Mouse (Mus musculus): Measurements from ENCODE around the gene Rhov.

Gene Rhov

DNA sequence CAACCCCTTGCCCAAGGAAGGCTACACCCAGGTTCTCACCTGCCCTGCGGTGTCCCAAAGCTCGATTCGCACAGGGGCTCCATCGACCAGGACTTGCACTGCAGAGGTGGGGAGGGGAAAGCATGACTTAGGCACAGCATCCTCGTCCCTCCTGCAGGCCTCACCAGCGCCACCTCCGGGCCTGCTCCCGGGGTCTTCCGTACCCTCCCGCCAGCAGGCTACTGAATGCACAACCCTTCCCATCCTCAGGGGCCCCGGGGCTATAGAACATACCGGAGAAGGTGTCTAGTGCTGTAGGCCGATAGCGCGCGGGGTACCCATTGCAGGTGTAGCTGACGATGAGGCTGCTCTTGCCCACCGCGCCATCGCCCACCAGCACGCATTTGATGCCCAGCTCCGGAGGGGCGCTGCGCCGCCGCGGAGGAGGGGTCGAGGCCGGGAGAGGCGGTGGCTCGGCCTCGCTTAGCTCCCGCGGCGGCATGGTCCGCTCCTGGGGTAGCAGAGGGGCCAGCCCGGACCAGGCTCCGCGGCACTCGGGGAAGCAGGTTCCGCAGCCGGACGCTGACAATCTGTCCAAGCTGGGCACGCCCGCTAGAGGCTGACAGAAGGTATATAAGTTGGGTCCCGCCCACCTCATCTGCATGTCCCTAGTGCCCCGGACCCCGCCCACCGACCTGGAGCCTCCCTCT is at the start of gene Rhov:
Rhov (minus strand) TSS at position 630 of the 689 bp plus-strand sequence.
- peak; percentile 67 to 72 for DNase-seq (ENCODE audit: low spot score in 2 of 2)

DNA sequence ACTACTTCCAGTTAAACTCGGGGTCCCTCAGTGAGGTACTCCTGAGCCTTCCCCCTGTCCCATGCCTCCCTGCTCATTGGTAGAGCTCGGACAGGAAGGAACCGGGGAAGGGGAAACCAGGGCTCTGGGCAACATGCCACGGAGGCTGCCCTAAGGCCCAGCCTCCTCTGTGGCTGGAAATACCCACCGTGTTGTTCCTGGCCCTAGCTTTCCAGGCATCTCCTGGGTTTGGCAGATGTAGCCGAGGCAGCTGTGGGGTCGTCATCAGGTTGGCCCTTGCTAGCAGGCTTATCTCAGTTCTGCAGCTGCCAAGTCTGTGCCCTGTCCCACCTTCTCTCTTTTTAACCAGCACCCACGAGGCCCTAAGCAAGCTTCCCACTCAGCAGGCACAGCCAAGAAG is 49.5 kb upstream of the Rhov start:
- no peak for DNase-seq (ENCODE audit: low spot score in 2 of 2)

DNA sequence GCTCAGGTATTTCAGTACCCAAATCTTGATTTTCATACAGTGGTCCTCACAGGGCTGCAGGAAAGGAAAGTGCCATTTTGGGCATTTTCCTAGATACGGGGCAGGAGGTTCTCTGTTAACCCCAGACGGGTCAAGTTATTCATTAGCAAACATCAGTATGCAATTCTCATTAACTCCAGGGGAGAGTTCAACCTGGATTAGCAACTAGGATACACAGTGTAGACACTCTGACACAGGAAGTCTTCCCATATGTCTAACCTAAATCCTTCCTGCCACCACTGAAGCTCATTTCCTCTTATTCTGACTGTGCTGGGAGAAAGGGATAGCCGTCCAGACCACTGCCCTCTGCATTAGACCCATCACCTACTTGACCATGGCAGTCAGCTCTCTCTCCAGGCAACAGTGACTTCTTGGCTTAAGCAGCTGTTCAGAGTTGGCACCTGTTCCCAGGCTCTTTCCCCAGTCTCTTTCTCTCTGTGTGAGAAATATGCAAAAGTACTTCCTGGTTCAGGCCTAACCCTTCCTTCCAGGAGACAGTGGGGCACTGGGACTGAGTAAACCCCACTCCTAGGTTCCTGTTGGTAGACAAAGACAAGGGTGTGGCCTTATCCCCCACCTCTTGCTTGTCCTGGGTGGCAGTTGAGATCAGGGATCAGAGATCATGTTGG is 47.1 kb upstream of the Rhov start:
- DNase-seq (ENCODE audit: low spot score in 2 of 2), result no peak

DNA sequence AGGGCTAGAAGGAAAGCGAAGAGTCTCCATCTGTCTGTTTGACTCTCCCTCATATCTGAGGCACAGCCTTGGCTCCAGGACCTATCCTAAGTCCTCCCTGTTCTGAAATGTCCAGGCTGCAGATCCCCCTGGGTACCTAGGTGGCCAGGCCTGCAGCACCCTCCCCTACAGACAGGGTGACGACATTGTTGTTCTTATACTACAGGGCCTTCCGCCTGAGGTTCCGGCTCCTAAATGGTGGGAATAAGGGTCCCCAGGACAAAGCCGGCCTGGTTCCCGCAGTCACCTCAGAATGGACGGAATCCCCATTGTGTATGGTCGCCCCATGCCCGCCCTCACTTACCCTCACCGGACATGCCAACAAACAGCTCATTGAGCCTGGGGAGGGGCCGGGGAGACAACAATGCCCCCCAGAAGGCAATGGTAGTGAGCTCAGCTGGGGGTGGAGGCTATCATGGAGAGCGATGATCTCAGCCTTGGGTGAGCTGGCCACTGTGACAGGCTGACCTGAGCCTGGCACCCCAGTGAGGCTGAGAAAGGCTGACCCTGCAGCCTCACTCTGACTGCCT is 43.8 kb upstream of the Rhov start:
- DNase-seq (ENCODE audit: low spot score in 2 of 2), result no peak

DNA sequence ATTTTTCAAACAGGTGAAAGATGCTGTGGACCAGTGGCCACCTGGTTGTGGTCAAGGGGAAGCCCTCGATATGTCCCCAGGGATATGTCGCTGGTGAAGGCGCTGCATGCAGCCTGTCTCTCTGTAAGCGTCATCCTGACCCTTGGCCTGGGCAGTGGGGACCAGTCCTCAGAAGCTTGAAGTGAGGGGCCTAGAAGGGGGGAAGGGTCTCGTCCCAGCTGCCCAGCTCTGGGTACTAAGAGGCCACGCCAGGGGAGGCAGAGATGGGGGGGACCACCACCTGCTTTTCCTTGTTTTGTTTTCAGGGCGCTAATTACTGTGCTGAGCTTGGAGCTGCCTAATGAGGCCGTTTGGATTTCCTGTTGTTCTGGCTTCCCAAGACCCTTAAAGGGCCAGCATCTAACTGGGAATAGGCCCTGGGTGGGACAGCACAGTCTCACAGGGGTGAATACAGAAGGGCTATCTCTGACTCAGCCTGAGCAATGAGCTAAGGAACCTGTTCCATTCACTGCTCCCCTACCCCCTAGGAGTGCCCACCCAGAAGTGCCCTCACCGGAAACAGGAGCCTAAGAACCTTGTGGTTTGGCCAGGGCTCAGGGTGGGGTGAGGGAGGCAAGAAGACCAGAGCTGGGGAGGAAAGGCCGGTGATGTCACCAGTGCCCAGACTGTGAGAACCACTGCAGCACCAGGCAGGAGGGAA is 42.9 kb upstream of the Rhov start:
- DNase-seq (ENCODE audit: low spot score in 2 of 2), result no peak

DNA sequence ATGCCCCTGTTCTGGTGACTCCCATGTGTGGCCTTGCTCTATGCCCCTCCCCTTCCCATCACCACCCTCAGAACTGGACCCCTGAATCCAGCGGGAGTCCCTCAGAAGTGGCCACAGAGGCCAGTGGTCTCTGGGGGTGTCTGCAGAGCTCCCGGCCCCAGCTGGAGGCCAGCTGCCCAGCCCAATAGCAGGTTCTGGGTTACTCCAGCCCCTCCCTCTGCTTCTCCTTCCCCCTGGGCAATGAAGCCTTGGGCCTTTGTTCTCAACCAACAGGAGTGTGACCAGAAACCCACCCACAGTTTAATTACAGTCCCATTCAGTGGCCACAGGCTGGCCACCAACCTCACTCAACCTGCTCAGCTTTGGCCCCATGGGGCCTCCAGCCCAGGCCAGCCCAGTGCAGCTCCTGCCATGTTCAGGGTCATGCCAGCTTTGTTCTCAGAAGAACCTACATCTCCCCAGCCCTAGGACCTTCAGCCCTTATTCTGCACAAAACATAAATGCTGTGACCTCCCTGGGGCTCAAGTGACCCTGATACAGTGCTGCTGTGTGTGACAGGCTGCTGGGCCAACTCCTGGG is 41.4 kb upstream of the Rhov start:
- no peak for DNase-seq (ENCODE audit: low spot score in 2 of 2)

DNA sequence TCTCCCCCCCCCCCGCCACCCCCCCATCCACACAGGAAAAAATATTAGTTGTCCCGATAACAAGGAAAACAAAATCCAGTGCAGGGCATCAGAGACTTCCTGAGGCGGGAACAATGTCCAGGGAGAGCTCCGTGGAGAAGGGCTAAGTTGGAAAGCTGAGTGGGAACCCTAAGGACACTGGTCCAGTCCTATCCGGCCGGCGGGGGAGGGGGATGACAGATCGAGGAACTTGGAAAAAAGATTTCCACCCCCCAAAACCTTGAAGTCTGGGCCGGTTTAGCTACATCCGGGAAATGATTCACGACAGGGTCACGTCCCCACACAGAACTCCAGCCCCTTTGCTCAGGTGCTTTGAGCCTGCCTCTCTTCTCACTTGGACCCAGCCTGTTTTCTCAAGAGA is 40.5 kb upstream of the Rhov start:
- no peak for DNase-seq (ENCODE audit: low spot score in 2 of 2)

DNA sequence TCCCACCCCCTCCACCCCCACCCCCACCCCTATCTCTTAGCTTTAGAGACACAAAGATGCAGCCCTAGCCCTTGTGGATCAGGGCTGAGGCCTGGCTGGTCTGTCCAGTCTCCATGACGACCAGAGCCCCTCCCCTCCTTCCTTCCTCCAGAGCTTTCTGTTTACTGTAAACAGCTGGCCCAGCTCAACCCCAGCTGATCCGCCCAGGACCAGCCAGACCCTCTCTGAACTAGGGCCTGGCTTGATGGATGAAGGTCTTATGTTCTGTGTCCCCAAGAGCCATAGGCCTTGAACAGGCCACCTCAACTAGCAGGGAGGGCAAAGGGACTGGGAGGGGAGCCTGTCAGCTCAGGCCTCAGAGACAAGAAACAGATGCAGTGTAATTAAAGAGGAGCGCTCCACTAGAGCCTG is 33.7 kb upstream of the Rhov start:
- no peak for DNase-seq (ENCODE audit: low spot score in 2 of 2)

DNA sequence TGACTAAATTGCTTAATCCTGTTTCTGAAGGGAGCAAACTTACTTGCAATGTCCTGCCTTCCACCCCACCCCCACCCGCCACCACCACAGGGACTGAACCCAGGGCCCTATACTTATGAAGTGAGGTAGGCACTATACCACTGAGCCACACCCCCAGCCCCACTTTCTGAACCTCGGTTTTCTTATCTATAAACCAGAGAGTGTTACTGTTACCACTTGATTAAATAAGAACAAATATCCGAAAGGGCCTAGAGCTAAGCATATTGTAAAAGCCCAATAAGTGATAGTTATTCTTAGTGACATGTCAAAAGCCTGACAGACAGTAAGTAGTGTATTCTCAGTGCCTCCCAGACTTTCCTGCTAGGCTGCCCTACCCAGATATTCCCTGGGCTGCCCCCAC is 33.3 kb upstream of the Rhov start:
- DNase-seq (ENCODE audit: low spot score in 2 of 2), result no peak

DNA sequence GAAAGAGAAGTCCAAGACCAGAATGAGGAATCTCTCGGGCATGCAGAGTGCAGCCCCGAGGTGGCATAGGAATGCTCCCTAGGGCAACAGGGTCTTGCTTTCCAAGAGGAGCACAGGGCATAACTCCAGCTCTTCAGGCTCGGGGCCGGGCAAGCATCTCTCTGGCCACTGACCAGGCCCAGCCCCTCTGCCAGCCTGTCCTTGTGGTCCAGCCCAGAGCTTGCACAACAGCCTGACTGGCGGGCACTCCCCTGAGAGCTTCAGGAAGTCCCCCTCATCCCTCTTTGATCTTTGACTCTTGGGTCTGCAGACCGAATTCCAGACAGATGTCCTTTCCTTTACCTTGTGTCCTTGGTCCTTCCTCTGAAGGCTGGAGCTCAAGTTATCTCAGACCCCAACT is 31.8 kb upstream of the Rhov start:
- DNase-seq (ENCODE audit: low spot score in 2 of 2), result no peak

DNA sequence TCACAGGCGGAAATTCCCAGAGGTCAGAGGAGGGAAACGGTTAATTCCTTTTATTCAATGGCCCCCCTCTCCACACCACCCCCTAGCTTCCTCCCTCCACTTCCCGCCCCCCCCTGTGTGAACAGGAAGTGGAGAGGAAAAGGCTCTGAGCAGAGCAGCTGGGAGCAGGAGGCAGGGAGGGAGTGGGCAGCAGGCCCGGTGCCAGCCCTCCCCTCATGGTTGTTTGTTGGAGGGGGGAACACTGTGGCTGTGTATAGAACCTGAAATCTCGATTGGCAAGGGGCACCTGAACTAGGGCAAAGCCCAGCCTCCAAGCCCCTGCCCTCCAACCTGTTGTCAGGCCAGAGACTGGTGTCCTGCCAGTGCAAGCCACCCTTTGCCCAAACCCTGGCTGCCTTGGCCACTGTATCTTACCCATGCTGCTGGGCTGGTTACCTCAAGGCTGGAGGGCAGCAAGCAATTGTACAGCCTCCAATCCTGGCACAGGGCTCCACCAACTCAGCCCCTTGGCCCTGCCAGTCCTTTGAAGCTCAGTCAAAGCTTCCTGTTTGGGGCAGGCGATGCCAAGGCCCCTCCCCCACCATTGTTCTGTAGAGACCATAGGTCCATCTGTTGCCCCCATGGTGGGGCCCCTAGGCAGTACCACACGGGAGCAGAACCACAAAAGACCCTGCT is 29.9 kb upstream of the Rhov start:
- no peak for DNase-seq (ENCODE audit: low spot score in 2 of 2)

DNA sequence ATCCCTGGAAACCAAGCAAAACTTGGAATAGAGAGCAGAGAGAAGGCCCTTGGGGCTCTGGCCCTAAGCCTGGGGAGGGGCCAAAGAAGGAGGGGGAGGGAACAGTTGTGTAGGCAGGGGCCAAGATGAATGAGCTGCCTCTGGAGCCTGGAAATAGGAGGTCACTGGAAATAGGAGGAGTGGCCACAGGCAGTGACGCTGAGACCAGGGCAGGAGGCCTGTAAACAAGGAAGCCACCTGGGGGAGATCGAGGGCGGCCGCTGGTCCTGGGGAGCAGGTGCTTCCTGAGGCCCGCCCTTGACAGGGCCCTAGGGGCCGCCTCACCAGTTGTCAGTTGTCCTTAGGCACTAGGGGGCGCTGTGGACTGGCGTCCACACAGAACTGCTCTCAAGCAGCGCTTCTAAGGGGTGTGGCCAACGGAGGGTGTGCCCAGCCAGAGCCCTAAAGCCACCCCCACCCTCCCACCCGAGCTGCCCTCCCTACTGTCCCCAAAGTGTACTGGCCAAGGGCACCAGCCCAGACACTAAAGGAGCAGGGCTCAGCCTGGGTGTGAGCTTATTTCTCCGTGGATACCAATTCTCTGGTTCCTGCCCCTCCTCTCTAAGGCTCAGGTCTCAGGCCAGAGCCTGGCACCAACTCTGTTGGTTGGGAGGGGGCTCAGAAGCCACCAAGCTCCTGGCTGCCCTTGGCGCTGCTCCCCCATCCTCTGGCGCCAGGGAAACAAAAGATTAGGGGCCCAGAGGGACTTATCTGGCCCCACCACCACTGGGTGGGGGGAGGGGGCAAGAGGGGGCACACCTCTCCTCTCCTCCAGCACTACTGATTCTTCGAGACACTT is 29.1 kb upstream of the Rhov start:
- no peak for DNase-seq (ENCODE audit: low spot score in 2 of 2)

DNA sequence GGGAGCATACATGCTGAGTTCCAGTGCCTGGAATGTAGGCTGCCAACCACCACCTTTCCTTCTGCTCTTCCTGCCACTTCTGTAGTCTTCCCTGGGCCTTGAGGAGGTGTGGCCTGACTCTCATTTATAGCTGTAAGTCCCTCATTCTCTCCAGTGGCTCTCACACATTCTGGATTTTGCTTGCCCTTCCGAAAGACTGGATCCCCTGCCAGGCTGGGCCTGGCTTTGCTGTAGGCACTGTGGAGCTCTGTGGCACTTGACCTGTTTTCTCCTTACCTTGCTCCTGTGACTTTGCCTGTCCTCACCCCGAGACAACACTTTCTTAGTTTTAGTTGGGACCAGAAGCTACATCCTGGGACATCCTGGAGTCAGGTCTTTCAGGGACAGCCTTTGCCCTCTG is 27.8 kb upstream of the Rhov start:
- DNase-seq (ENCODE audit: low spot score in 2 of 2), result no peak

DNA sequence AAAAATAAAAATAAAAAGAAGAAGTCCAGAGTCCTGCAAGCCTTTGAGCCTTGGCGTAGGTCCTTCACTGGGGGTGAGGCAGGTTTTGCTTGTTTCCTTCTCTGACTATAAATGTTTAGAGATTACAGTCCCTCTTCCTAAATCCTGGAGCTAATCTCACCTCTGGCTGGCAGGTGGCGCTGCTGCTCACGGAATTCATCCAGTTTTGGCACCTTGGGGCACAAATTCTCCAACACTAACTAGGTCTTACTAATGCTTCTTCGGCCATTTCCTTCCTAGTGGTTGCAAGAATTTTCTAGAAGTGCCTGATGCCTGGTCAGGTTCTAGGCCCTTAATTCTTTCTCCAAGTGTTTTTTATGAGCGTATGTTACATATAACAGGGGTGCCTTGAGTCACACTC is 27.3 kb upstream of the Rhov start:
- peak in 1 of 2 experiments; percentile 32 for DNase-seq (ENCODE audit: low spot score in 2 of 2)

DNA sequence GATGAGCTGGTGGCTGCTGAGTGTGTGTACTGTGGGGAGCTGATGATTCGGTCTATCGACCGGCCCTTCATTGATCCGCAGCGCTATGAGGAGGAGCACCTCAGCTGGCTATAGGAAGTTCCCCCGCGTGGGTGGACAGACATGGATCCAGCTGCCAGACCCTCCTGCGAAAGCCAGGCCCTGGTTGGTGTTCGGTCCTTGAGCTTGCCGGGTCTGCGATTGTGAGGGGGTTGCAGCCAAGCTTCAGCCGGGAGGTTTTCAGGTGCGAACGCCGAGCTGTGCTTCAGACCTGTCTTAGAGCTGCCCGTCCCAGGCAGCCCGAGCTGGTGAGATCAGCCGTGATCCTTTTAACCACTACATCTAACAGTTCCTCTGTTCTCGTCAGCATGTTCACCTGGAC is 26.4 kb upstream of the Rhov start:
- no peak for DNase-seq (ENCODE audit: low spot score in 2 of 2)

DNA sequence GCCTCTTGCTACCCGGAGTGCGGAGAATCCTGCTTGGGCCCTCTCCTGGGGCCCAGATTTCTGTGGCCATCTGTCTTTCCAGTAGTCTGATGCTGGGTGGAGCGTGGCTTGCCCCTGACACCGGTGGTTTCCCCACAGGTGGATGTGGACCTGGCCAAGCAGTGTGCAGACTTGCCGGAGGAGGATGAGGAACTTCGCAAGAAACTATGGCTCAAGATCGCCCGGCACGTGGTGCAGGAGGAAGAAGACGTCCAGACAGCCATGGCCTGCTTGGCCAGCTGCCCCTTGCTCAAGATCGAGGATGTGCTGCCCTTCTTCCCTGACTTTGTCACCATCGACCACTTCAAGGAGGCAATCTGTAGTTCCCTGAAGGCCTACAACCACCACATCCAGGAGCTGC is 25.7 kb upstream of the Rhov start:
- DNase-seq (ENCODE audit: low spot score in 2 of 2), result no peak

DNA sequence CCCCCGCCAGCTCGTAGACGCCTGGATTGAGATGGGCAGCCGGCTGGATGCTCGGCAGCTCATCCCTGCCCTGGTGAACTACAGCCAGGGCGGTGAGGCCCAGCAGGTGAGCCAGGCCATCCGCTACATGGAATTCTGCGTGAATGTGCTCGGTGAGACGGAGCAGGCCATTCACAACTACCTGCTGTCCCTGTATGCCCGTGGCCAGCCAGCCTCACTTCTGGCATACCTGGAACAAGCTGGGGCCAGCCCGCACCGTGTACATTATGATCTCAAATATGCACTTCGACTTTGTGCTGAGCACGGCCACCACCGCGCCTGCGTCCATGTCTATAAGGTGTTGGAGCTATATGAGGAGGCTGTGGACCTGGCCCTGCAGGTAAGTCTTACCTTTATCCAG is 23.3 kb upstream of the Rhov start:
- DNase-seq (ENCODE audit: low spot score in 2 of 2), result no peak

DNA sequence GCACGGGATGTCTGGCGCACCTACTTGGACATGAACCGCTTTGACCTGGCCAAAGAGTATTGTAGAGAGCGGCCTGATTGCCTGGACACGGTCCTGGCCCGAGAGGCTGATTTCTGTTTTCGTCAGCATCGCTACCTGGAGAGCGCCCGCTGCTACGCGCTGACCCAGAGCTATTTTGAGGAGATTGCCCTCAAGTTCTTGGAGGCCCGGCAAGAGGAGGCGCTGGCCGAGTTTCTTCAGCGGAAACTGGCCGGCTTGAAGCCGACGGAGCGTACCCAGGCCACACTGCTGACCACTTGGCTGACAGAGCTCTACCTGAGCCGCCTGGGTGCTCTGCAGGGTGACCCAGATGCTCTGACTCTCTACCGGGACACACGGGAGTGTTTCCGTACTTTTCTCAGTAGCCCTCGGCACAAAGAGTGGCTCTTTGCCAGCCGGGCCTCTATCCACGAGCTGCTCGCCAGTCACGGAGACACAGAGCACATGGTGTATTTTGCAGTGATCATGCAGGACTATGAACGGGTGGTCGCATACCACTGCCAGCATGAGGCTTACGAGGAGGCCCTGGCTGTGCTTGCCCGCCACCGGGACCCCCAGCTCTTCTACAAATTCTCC is 22.8 kb upstream of the Rhov start:
- DNase-seq (ENCODE audit: low spot score in 2 of 2), result no peak

DNA sequence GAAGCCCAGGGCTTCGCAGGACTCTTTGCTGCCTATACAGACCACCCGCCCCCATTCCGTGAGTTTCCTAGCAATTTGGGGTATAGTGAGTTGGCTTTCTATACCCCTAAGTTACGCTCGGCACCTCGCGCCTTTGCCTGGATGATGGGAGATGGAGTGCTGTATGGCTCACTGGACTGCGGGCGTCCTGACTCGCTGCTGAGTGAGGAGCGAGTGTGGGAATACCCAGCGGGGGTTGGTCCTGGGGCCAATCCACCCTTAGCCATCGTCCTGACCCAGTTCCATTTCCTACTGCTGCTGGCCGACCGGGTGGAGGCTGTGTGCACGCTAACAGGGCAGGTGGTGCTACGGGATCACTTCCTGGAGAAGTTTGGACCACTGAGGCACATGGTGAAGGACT is 22.2 kb upstream of the Rhov start:
- DNase-seq (ENCODE audit: low spot score in 2 of 2), result no peak

DNA sequence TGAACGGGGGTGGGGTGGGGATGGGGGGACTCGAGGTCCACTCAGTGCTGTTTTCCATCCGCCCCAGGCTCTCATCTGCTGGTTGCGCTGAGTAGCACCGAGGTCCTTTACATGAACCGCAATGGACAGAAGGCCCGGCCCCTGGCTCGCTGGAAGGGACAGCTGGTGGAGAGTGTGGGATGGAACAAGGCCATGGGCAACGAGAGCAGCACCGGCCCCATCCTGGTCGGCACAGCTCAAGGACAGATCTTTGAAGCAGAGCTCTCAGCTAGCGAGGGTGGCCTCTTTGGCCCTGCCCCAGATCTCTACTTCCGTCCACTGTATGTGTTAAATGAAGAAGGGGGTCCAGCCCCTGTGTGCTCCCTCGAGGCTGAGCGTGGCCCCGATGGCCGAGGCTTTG is 21.8 kb upstream of the Rhov start:
- DNase-seq (ENCODE audit: low spot score in 2 of 2), result no peak

DNA sequence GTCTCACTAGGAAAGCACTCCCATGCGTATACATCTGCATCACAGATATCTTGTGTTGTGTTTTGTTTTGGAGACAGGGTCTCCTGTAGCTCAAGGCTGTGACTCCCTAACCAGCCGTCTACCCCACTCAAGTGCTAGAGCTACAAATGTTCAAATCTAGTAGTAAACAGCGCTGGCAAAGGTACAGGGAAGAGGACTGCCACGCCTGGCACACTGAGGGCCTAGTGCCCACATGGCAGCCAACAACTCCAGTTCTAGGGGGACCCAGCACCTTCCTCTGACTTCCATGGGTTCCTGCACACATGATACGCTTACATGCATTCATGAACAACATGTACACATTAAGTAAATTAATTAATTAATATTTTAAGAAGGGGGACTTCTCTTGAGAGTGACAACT is 21.2 kb upstream of the Rhov start:
- DNase-seq (ENCODE audit: low spot score in 2 of 2), result no peak

Measured in right cerebral cortex, postnatal 36 days (tissue).